Mouse (Mus musculus) cerebellum, adult 9-10 months (tissue): ENCODE results near the gene Ppp1r8.
"Not testable (repeated sequence)": the region's sequence is repeated elsewhere in the genome, so short reads cannot be mapped to it uniquely, and the experiment has no call there.

ENCODE experiments used
- DNase-seq: peaks from one replicate; pipeline ENCODE4 v3.0.0; 2022

Gene Ppp1r8

DNA sequence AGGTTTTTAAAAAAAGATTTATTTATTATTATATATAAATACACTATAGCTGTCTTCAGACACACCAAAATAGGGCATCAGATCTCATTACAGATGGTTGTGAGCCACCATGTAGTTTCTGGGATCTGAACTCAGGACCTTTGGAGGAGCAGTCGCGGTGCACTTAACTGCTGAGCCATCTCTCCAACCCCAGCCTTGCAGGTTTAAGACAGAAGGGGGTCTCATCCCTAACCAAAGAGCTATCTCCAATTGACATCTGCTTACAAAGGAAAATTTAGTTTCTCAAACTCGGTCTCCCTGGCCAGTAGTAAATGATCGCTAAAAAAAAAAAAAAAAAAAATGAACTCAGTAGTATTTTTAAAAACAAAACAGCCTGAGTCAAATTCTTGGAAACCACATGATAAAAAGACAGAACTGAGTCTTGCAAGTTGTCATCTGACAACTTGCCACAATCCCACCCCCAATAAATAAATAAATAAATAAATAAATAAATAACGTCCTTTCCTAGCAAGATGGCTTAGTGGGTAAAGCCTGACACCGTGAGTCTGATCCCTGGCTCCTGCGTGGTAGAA, 36.3 kb downstream of the Ppp1r8 start:
- no peak for DNase-seq

GRCm38 (mm10) chr4:132805599-132806197, 37.3 kb downstream of the Ppp1r8 start:
- DNase-seq: no peak

GRCm38 (mm10) chr4:132805146-132805545, 37.8 kb downstream of the Ppp1r8 start:
- no peak for DNase-seq

DNA sequence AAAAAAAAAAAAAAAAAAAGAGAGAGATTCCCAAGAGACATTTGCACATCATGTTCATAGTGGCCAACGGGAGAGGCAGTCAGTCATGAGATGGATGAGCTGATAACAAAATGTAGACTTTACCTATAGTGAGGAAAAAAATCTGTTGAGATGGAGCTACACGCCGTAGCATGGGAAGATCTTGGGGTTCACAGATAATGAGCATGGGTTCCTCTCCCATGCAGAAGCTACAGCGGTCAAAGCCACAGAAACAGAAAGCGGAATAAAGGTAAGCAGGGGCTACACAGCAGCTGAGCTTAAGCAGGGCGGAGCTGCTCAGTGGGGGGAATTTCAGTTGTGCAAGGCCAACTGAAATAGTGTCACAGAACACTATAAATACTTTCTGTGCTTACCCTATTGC, 38.6 kb downstream of the Ppp1r8 start:
- no peak for DNase-seq

DNA sequence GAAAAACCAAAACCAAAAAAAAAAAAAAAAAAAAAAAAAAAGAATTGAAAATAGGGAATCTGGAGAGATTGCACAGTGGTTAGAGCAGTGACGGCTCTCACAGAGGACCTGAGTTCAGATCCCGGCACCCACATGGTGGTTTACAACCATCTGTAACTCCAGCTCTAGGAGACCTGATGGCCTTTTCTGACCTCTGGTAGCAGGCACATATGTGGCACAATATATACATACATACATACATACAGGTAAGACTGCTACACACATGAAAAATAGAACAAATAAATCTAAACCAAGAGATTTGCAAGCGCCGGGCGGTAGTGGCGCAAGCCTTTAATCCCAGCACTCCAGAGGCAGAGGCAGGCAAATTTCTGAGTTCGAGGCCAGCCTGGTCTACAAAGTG, 39.1 kb downstream of the Ppp1r8 start:
- DNase-seq: no peak

- no peak for DNase-seq
Measured at GRCm38 (mm10) chr4:132803212-132803611, 39.8 kb downstream of the Ppp1r8 start.

- DNase-seq: no peak
Measured at GRCm38 (mm10) chr4:132802171-132802637, 40.8 kb downstream of the Ppp1r8 start.

- DNase-seq: no peak
Measured at GRCm38 (mm10) chr4:132801176-132802077, 41.5 kb downstream of the Ppp1r8 start.

DNA sequence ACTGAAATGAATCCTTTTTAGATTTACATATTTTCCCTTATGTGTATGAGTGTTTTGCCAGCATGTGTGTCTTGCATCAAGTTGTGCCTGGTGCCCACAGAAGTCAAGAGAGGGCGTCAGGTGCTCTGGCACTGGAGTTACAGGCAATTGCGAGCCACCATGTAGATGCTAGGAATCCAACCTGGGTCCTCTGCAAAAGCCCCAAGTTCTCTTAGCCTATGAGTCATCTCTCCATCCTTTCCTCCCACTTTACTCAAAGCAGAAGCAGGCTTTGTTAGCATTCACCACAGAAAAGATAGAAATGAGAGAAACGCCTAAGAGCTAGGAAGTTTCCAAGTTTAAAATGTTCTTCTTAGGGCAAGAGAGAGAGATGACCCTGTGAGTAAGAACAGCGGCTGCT, 43.1 kb downstream of the Ppp1r8 start:
- no peak for DNase-seq

DNA sequence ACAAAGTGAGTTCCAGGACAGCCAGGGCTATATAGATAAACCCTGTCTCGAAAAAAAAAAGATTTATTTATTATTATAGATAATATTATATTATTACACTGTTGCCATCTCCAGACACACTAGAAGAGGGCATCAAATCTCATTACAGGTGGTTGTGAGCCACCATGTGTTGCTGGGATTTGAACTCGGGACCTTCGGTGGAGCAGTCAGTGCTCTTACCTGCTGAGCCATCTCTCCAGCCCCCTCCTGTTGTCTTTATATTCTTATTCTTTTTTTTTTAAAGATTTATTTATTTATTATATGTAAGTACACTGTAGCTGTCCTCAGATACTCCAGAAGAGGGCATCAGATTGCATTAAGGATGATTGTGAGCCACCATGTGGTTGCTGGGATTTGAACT, 44.3 kb downstream of the Ppp1r8 start:
- not testable (repeated sequence) for DNase-seq

- DNase-seq: no peak
Measured at GRCm38 (mm10) chr4:132798028-132798427, 44.9 kb downstream of the Ppp1r8 start.

GRCm38 (mm10) chr4:132797461-132797860, 45.5 kb downstream of the Ppp1r8 start:
- DNase-seq: no peak

GRCm38 (mm10) chr4:132796196-132796886, 46.6 kb downstream of the Ppp1r8 start, which contains the start of gene Themis2:
Themis2 (minus strand) TSS chr4:132796387.
- DNase-seq: no peak

DNA sequence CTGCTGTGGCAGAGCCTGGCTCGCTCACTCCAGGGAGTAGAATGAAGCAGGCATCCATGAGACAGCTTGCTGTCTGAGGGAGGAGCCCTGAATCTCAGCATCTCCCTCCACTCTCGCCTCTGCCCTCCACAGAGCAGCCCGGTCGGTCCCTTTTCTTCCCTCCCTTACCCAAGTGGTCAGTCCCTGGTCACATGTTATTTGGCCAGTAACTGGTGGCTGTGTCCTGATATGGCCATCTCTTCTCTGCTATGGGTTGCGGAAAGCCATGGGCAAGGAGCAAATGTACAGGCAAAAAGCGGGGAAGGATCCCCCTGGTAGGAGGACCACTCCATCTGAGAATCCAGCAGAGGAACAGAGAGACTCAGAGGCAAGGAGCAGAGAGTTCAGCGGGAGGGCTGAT, 47.8 kb downstream of the Ppp1r8 start:
- no peak for DNase-seq

- DNase-seq: no peak
Measured at GRCm38 (mm10) chr4:132794760-132795159, 48.2 kb downstream of the Ppp1r8 start.

DNA sequence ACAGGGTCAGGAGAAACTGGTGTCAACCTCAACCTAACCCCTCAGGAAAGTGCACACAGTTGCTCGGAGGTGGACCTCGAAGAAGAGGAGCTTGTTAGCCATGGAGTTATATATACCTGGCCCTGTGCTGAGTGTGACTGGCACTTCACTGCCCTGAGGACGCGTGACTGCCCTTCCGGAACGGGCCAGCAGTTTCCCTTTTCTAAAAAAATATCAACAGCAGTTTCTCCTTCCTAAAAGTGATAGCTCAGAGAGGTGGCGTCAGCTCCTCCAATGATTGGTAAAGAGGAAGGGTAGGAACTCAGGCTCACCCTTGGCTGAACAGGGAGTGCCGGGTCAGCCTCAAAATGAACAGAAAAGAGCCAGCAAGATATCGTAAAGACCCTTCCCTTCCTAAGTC, 48.9 kb downstream of the Ppp1r8 start:
- no peak for DNase-seq

DNA sequence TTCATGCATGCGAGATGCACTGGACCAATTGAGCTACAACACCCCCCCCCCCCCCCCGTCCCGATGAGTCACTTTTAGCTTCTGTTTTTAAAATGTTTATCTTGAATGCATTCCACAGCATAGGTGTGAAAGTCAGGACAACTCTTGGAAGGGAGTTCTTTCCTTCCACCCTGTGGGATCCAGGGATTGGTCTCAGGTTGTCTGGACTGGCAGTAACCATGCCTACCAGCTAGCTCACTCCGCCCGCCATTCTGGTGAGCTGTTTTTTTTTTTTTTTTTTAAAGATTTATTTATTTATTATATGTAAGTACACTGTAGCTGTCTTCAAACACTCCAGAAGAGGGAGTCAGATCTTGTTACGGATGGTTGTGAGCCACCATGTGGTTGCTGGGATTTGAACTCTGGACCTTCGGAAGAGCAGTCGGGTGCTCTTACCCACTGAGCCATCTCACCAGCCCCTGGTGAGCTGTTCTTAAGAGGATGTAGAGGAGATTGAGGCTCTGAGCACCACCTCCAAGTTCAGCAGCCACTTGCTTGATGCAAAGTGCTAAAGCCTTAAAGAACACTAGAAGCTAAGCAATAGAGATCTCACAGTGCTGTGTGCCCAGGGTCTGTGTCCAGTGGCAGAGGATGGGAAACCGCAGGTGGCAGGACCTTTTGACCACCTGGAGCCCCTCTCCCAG, 49.5 kb downstream of the Ppp1r8 start:
- not testable (repeated sequence) for DNase-seq

- DNase-seq: no peak
Measured at GRCm38 (mm10) chr4:132789731-132790130, 53.2 kb downstream of the Ppp1r8 start.

DNA sequence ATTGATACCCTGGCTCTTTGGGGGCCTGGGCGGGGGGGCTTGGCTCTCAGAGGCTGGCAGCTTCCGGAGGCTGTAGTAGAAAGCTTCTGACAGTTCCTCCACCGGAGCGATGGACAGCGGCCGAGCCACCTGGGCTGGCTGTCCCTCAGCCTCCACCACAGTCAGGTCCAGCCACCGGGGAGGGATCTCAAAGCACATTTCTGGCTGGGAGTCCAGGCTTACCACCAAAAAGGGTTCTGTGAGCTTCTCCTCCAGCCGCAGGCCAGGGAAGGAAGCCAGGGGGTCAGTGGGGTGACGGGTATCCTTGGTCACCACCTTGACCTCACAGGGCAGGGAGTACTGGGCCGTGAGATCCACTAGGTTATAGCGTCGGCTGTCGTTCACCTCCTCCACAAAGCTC, 57.7 kb downstream of the Ppp1r8 start:
- no peak for DNase-seq

DNA sequence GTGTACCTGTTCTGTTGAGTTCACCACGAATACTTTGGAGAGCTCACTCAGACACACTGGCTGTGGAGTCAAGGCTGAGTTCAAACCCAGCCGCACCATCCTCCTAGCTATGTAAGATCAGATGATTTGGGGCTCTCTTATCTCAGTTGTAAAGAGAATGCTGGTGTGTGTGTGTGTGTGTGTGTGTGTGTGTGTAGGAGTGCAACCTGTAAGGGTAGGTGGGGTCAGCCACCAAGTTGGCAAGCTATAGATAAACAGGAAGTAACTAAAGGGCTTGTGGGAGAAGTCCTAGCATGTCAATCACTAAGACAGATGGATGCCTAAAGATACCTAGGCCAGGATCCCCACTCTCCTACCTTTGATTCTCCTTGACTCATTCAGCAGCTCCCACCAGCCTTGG, 59.2 kb downstream of the Ppp1r8 start:
- DNase-seq: no peak

DNA sequence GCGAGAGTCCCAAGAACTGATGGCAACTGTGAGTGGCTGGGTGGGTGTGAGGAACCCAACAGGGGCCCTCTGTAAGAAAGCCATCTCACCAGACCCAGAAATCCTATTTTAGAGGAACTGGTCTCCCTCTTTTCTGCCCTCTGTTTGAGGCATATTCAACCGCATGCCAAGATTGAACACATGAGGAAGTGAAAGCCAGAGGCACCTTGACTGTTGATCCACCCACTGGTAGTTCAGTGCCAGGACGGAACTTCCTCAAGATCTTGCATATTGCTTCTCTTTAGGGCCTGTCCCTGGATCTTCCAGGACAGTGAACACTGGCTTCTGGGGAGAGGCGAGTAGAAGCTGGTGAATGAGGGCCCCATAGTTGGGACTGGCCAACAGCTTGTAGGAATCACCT, 62.7 kb downstream of the Ppp1r8 start:
- DNase-seq: no peak

DNA sequence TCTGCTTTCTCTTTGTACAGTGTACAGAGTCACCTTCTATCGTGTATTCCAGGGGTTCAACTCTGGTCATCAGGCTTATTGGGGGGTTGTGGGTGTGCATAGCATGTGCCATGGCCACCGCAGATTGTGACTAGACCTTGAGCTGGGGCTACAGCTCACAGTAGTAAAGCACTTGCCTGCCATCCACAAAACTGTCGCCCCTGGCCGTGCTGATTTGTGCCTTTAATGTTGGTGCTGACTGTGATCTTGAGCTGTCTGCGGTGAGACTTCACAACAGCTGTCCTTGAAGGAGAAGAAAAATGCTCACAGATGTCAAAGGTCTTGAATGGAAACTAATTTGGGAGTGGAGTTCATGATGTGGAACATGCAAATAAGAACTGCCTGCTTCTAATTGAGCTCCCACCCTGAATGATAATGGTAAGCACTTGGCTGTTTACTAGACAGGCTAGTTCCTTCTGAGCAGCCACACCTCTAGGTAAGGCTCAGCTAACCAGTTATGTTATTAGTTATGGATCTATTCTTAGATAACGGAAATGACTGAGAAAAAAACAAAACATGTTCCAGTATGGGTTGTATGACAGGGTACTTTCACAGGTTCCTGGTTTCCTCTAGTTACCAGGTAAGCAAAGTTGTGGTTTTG, 64.3 kb downstream of the Ppp1r8 start:
- DNase-seq: no peak
